Mouse (Mus musculus): ENCODE measurements around the gene Gm4133.
"Not testable (repeated sequence)": the region's sequence is repeated elsewhere in the genome, so short reads cannot be mapped to it uniquely, and the experiment has no call there.

Gm4133 gene

DNA sequence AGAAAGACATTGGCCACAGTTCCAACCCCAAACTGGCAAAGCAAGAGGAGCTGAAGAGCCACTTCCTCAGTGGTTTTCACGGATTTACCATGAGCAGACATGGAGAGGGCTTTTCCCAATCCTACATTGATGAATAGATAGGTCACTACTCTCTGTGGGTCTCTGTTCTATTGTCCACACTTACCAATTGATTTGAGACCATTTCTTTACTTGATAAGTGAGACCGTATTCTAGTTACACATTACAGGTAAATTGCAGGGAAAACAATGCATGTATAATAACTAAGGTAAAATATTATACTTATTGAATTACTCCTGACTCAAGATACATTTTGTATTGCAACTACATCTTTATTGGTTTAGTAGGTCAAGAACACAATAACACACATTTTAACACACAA is at the start of gene Gm4133:
Gene Gm4133, minus strand, starts transcription at position 101 of the 400 bp plus-strand sequence.
- not testable (repeated sequence) for DNase-seq

DNA sequence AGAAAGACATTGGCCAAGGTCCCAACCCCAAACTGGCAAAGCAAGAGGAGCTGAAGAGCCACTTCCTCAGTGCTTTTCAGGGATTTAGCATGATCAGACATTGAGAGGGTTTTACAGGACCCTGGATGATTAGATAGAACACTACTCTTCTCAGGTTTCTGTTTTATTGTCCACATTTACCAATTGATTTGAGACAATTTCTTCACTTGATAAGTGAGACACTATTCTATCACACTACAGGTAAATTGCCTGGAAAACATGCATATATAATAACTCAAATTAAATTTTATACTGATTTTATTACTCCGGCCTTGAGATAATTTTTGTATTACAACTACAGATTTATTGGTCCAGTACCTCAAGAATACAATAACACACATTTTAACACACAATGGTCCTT is 41.4 kb upstream of the Gm4133 start, which contains the start of gene Gm5728:
Gene Gm5728, minus strand, starts transcription at position 101 of the 400 bp plus-strand sequence.
- not testable (repeated sequence) for DNase-seq

Measured in cerebellum, postnatal 10 days (tissue).